Mouse (Mus musculus): ENCODE data around the gene Itsn1. TPM values are rescaled to one million over a fixed set of nuclear protein-coding genes. Genes with fewer than 3 reads are reported as not detected.

The Itsn1 gene
- polyA plus RNA-seq, 1 experiment from 2014 or later, result 26.5 TPM

DNA sequence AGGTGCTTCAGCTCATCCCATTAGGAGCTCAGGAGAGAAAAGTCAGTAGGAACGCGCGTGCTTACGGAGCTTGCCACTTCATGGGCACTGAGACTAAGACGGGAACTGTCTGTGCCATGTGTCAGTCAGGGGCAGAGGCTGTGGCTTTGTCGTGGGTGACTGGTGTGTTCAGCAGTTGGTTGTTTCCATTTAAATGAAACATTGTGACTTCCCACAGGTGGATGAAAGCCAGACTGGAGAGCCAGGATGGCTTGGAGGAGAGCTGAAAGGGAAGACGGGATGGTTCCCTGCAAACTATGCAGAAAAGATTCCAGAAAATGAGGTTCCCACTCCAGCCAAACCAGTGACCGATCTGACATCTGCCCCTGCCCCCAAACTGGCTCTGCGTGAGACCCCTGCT, 119.4 kb downstream of the Itsn1 start:
- DNase-seq (ENCODE audit: low spot score), result no peak
- WGBS, result 93% methylated on average over 9 of the region's 9 CpGs
- Histone ChIP-seq H3K4me3 (no peak overlapping the region), H3K9me3 (no peaks in the 10 kb centered on the region), H3K27ac (no peak overlapping the region), H3K36me3 (peaks cover 71% of the 10 kb centered on the region), H3K27me3 (ENCODE audit: insufficient read depth, poor library complexity, severe bottlenecking) (no peaks in the 10 kb centered on the region), H3K4me1 (peaks cover 52% of the 10 kb centered on the region)

DNA sequence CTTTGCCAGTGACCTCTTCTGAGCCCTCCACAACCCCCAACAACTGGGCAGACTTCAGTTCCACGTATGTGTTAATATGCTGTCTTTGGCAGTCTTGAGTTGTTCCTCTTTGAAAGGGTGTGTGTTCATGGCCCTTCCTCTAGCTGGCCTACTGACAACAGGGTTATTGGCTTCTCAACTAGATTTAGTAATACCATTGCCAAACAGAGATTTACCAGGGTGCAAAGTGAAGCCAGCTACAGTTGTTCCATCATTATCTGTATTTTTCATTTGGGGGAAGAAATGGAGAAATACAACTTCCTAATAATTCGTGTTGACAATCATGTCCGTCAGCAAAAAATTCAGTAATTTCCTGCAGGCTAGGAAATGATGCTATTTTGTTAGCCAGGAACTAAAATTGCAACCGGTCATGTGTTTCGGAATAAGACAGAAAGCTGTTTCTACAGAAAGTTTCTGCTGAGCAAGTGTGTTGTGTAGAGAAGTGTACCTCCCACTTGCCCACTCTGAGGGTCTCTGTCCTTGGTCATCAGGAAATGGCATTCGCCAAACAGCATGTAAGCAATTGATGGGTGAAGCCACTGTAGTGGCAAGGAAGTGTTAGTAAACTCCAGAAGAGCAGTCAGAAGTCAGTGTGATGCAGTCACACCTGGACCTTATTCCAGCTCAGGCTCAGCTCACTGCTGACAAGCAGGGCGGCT, 120.0 kb downstream of the Itsn1 start:
- 95% methylated on average over 7 of the region's 7 CpGs for WGBS

DNA sequence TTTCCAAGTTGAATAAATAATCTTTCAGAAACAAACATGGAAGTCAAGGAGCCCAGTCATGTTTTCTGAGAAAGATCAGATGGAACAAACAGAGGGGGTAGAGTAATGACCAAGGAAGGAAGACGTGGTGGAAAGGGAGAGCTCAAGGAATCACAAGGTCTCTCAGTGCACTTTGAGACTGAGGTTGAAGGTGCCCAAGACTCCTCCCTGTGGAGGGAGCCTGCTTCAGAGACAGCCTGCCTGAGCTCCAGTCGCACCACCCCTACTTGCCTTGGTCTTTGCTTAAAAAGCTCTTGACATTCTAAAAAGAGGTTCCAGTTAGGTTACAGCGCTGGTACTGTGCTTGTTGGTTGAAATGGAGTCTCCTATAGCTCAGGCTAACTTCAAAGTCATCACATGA, 121.1 kb downstream of the Itsn1 start:
- peaks cover 71% of the 10 kb centered on the region for H3K36me3 ChIP-seq
- no peaks in the 10 kb centered on the region for H3K9me3 ChIP-seq
- no peak overlapping the region for H3K27ac ChIP-seq
- 93% methylated on average over 3 of the region's 3 CpGs for WGBS
- peaks cover 52% of the 10 kb centered on the region for H3K4me1 ChIP-seq
- no peak overlapping the region for H3K4me3 ChIP-seq
- H3K27me3 ChIP-seq (ENCODE audit: insufficient read depth, poor library complexity, severe bottlenecking), result no peaks in the 10 kb centered on the region
- DNase-seq (ENCODE audit: low spot score), result no peak

More for the DNA sequence above, 120.0 kb downstream of the Itsn1 start:
- H3K27me3 ChIP-seq (ENCODE audit: insufficient read depth, poor library complexity, severe bottlenecking), result no peaks in the 10 kb centered on the region
- H3K36me3 ChIP-seq, result peaks cover 68% of the 10 kb centered on the region
- DNase-seq (ENCODE audit: low spot score), result no peak
- no peak overlapping the region for H3K27ac ChIP-seq
- H3K4me1 ChIP-seq, result peaks cover 52% of the 10 kb centered on the region
- no peaks in the 10 kb centered on the region for H3K9me3 ChIP-seq
- no peak overlapping the region for H3K4me3 ChIP-seq

DNA sequence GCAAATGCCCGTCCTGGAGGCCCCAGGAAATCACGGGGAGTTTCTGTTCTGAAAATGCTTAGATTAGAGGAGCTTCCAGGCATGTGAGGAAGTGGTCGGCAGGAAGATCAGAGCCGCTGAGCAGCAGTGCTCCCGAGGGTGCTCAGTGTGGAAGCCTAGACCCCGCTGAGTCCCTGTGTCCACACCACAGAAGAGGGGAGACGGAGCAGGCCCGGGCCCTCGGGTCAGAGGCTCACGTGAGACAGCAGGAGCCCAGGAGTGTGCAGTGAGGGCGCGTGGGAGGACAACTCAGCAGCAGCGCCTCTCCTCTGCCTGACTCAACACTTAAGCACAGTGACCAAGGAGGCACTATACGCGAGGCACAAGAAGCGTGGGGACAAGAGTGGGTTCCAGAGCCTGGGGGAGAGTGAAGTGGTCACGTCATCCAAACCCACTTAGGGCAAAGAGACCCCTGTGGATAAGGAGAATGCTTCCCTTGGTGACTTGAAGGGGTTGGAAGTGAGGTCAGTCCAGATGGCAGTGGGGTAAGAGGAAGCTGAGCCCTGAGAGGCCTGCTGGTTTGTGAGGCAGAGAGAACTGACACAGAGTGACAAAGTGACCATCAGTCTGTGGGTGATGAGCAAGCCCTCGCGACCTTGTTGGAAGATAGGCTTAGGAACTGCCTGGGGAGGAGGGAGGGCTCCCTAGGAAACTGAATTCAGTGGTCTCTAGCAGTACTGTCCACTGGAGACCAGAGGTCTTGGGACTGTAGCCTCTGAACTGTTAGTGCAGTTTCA, 122.6 kb downstream of the Itsn1 start:
- DNase-seq (ENCODE audit: low spot score), result no peak
- Histone ChIP-seq H3K9me3 (no peaks in the 10 kb centered on the region), H3K4me3 (no peak overlapping the region), H3K4me1 (peaks cover 38% of the 10 kb centered on the region), H3K36me3 (peaks cover 82% of the 10 kb centered on the region), H3K27ac (peak overlapping the region; percentile 59; the same call in 1 of the 2 replicates), H3K27me3 (ENCODE audit: insufficient read depth, poor library complexity, severe bottlenecking) (no peaks in the 10 kb centered on the region)
- 79% methylated on average over 19 of the region's 19 CpGs for WGBS

DNA sequence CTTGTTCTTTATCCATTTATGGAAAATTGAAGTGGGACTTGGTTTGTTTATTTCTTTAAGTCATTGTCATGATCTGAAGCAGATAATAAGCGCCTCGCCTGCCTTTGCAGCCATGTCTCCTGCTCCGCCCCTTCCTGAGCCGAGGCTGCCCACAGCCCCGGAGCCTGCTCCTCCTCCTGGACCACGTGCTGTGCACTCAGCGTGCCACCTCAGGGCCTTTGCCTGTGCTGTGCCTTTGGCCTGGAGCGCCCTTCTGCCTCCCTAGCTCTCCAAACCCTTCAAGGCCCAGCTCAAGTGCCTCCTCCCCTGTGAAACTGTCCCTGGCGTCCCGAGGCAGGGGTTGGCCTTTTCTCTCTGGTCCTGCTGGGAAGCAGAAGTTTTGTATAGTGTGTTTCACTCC, 123.7 kb downstream of the Itsn1 start:
- Histone ChIP-seq H3K9me3 (no peaks in the 10 kb centered on the region), H3K4me1 (peaks cover 27% of the 10 kb centered on the region), H3K4me3 (no peak overlapping the region), H3K27me3 (ENCODE audit: insufficient read depth, poor library complexity, severe bottlenecking) (no peaks in the 10 kb centered on the region), H3K27ac (peak overlapping the region; percentile 67; the same call in 1 of the 2 replicates), H3K36me3 (peaks cover 85% of the 10 kb centered on the region)
- 81% methylated on average over 10 of the region's 10 CpGs for WGBS
- DNase-seq (ENCODE audit: low spot score), result no peak

DNA sequence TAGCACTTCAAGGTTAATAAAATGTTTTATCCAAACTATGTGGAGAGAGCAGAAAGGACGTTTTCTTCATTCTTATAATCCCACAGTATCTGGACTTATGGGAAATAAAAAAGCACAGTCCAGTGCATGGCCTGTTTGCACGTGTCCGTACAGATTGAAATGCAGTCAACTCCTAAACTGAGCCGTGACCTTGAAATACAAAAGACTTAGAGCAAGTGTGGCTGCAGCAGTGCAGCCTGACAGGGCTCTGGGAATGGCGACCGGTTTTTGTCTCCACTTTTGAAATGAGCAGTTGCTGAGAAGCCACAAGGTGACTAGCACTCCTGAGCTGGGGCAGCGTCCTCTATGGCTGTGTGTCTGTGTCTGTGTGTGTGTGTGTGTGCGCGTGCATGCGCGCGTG, 124.1 kb downstream of the Itsn1 start:
- H3K27me3 ChIP-seq (ENCODE audit: insufficient read depth, poor library complexity, severe bottlenecking), result no peaks in the 10 kb centered on the region
- peak overlapping the region; percentile 67; the same call in 1 of the 2 replicates for H3K27ac ChIP-seq
- DNase-seq (ENCODE audit: low spot score), result no peak
- no peak overlapping the region for H3K4me3 ChIP-seq
- 85% methylated on average over 12 of the region's 12 CpGs for WGBS
- peaks cover 25% of the 10 kb centered on the region for H3K4me1 ChIP-seq
- H3K36me3 ChIP-seq, result peaks cover 88% of the 10 kb centered on the region
- no peaks in the 10 kb centered on the region for H3K9me3 ChIP-seq

DNA sequence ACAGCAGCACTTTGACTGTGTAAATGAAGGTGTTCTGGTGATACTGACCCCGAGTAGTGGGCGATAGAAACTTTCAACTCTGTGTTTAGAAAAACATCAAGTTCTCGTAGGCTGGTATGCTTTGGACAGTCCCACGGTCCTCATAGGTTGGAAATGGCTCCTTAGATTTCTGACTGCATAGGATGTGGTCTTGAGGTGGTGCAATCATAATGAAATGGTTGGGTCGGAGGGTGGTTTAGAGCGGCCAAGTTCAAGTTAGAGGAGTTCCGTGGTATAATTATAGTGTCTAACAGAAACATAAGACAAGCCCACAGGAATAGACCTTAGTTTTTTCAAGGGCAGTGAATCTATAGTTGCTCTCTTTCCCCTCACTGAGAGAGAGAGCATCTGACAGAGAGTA, 129.6 kb downstream of the Itsn1 start:
- Histone ChIP-seq H3K27ac (no peak overlapping the region), H3K4me1 (peaks cover 34% of the 10 kb centered on the region), H3K27me3 (ENCODE audit: insufficient read depth, poor library complexity, severe bottlenecking) (no peaks in the 10 kb centered on the region), H3K4me3 (no peak overlapping the region), H3K36me3 (peaks cover 54% of the 10 kb centered on the region), H3K9me3 (no peaks in the 10 kb centered on the region)
- no peak for DNase-seq (ENCODE audit: low spot score)
- WGBS, result 93% methylated on average over 7 of the region's 7 CpGs

DNA sequence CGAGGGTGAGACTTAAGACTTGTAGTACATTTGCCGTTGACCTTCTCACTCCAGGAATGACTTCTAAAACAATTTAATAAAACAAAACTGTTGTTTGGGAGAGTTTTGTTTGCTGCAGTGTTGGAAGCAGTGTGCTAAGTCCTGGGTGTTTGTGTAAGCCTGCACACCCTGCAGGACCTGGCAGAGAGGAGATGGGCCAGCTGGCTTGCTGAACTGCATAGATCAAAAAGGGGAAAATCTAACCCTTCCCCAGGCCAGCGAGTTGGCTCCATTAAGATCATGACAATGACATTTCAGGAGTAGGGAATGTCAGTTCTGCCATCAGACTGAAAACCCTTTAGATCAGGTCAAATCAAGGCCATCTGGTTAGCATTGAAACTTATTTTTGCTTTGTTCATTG, 130.1 kb downstream of the Itsn1 start:
- H3K4me1 ChIP-seq, result peaks cover 36% of the 10 kb centered on the region
- 90% methylated on average over 3 of the region's 3 CpGs for WGBS
- no peak for DNase-seq (ENCODE audit: low spot score)
- H3K27ac ChIP-seq, result no peak overlapping the region
- H3K9me3 ChIP-seq, result no peaks in the 10 kb centered on the region
- H3K27me3 ChIP-seq (ENCODE audit: insufficient read depth, poor library complexity, severe bottlenecking), result no peaks in the 10 kb centered on the region
- peaks cover 55% of the 10 kb centered on the region for H3K36me3 ChIP-seq
- H3K4me3 ChIP-seq, result no peak overlapping the region

DNA sequence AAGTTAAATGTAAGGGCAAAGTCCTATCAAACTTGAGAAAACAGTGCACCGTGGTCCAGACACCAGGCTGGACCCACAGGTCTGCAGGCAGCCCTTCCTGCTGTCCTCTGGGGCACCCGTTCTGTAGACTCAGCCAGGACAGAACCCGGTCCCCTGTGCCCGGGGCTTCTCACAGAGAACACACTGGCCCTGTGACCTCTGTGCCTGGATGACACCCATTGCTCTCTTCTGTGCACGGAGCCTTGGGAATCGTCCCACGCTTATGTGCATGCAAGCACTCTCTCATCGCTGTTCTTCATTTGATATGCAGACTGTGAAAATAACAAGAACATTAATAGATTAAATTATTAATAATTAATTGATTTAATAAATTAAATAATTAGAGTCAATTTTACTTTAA, 130.9 kb downstream of the Itsn1 start:
- no peak for DNase-seq (ENCODE audit: low spot score)
- H3K4me3 ChIP-seq, result no peak overlapping the region
- H3K36me3 ChIP-seq, result peaks cover 53% of the 10 kb centered on the region
- no peak overlapping the region for H3K27ac ChIP-seq
- H3K4me1 ChIP-seq, result peaks cover 42% of the 10 kb centered on the region
- no peaks in the 10 kb centered on the region for H3K9me3 ChIP-seq
- 89% methylated on average over 8 of the region's 8 CpGs for WGBS
- no peaks in the 10 kb centered on the region for H3K27me3 ChIP-seq (ENCODE audit: insufficient read depth, poor library complexity, severe bottlenecking)

DNA sequence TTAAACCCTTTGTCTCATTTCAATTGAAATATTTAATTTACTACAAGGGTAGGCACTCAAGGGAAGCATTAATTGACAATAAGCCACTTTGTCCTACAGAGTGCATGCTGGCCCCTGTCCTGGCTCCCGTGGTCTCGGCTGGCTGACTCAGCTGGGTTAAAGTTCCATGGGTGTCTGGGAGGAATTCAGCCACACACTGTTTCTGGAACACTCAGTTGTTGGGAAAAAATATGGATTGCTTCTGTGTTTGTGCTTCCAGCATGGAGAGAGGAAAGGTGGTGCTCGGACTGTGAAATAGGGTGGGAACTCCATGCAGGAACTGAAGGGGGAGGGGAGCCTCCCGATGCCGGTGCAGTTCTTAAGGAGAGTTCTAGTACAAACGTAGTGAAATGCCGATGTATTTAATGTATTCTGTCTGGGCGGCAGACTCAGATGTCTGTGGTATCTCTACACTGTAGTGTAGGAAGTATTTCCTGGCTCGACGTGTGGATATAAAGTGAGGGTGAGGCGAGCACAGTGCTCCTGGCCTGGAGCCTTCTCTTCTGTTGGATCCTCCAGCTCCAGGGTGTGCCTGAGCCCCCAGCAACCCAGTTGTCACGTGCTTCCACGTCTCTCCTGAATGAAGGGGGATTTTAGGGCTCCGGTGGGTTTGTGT, 131.5 kb downstream of the Itsn1 start:
- Histone ChIP-seq H3K36me3 (peaks cover 50% of the 10 kb centered on the region), H3K9me3 (no peaks in the 10 kb centered on the region), H3K4me1 (peaks cover 48% of the 10 kb centered on the region), H3K27me3 (ENCODE audit: insufficient read depth, poor library complexity, severe bottlenecking) (no peaks in the 10 kb centered on the region), H3K4me3 (no peak overlapping the region), H3K27ac (0 out of 2 replicates have a peak overlapping the region, but pooled peaks have one; percentile 73)
- 61% methylated on average over 14 of the region's 14 CpGs for WGBS
- DNase-seq (ENCODE audit: low spot score), result no peak

DNA sequence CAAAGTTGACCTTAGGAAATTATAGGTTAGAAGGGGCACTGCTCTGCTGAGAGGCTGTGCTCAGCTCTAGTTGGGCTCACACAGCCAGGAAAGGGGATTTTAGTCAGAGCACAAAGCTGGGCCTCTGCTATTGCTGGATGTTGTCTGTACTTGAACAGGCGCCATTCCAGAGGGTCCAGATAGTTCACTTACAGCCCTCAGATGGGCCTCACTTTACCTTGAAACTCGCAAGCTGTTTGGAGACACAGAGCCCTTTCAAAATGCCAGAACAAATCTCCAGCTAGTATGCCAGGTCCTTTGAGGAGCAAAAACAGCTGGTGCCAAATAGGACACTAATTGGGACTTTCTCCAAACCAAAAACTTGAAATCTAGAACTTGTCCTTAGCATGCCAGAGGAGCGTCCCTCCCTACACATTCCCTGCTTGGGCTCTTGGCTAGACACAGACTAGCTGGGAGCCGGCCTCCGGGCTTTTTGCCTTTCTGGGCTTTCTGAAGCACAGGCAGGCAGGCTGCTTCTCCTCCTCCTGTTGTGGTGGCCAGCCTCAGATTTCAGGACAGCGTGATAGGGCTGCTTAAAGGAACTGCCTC, 132.8 kb downstream of the Itsn1 start:
- H3K4me1 ChIP-seq, result peaks cover 54% of the 10 kb centered on the region
- H3K27ac ChIP-seq, result peak overlapping the region; percentile 73
- peaks cover 42% of the 10 kb centered on the region for H3K36me3 ChIP-seq

DNA sequence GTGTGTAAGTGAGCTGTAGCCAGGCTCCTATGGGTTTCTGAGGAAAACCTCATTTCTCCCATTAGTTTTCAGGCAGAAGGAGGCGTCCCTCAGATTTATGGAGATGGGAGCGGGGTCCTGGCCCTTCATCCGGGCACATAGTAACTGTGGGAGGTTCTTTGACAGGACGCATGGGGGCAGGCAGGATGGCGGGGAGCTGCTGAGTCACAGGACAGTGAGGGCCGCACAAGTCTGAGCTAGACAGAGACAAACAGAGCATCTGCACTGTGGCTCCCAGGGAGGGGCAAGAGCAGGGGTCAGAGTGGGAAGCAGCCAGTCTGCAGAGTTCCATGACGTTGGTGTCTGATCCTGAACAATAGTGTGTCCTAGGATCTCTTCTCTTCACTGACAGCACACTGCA, 133.8 kb downstream of the Itsn1 start:
- peaks cover 40% of the 10 kb centered on the region for H3K36me3 ChIP-seq
- no peak for DNase-seq (ENCODE audit: low spot score)
- H3K4me1 ChIP-seq, result peaks cover 54% of the 10 kb centered on the region
- H3K27ac ChIP-seq, result peak overlapping the region; percentile 73
- no peaks in the 10 kb centered on the region for H3K27me3 ChIP-seq (ENCODE audit: insufficient read depth, poor library complexity, severe bottlenecking)
- no peak overlapping the region for H3K4me3 ChIP-seq
- no peaks in the 10 kb centered on the region for H3K9me3 ChIP-seq
- 58% methylated on average over 7 of the region's 7 CpGs for WGBS

More for the DNA sequence above, 132.8 kb downstream of the Itsn1 start:
- 57% methylated on average over 6 of the region's 6 CpGs for WGBS
- no peak for DNase-seq (ENCODE audit: low spot score)
- no peaks in the 10 kb centered on the region for H3K27me3 ChIP-seq (ENCODE audit: insufficient read depth, poor library complexity, severe bottlenecking)
- H3K4me3 ChIP-seq, result no peak overlapping the region
- no peaks in the 10 kb centered on the region for H3K9me3 ChIP-seq
